Mouse (Mus musculus): ENCODE measurements around the gene Pole2.
"Not testable (repeated sequence)": the region's sequence is repeated elsewhere in the genome, so short reads cannot be mapped to it uniquely, and the experiment has no call there.

Gene Pole2

GRCm38 (mm10) chr12:69181800-69182199, 46.2 kb downstream of the Pole2 start:
- DNase-seq (ENCODE audit: extremely low read depth, low read depth, low spot score): no peak

DNA sequence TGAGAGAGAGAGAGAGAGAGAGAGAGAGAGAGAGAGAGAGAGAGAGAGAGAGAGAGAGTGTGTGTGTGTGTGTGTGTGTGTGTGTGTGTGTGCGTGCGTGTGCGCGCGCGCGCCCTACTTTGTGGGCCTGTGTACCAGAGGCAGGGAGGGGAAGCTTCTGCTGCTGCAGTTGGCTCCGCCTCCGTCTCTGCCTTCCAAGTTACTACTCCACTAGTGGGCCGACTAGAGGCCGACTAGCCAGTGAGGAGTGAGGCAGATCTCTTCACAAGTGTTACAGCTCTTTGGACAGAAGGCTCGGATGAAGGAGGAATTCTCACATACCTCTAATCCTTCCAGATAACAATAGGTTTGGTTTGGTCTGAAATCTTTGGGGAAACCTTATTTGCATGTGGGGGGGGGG, 48.6 kb downstream of the Pole2 start:
- DNase-seq (ENCODE audit: extremely low read depth, low read depth, low spot score): no peak

GRCm38 (mm10) chr12:69177526-69177925, 50.5 kb downstream of the Pole2 start:
- DNase-seq (ENCODE audit: extremely low read depth, low read depth, low spot score): no peak

- DNase-seq (ENCODE audit: extremely low read depth, low read depth, low spot score): no peak
These were observed 52.0 kb downstream of the Pole2 start for GRCm38 (mm10) chr12:69175975-69176374.

GRCm38 (mm10) chr12:69171307-69171706, 56.7 kb downstream of the Pole2 start:
- DNase-seq (ENCODE audit: extremely low read depth, low read depth, low spot score): no peak

DNA sequence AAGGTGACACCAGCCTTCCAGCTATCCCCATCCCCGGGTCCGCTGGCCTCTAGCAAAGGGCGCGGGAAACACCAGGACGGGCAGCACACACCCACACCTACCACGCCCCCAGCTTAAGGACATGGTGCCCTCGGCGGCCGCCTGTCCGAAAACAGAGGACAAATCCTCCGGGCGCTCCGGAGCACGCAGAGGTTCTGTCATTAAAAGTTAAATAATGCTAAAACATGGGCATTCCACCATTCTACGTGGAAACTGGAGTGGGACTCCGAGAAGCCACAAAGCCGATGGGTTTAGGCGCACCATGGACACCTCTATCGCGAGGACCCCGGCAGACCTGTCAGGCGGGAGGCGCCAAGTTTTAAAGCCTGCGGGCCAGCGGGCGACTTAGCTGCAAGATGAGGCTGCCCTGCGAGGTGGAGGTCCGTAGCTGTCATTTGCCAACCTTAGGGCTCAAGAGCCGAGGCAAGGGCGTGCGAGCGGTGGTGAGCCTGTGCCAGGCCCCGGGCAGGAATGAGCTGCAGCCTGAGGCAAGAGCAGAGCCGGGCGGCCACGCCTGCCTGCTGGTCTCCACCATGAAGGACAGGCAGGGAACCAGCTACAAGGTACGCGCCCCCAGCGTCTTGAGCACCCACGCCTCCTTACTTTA, 59.4 kb downstream of the Pole2 start, which contains the start of gene Lrr1:
Gene Lrr1, plus strand, starts transcription at position 354 of the 646 bp plus-strand sequence.
- DNase-seq (ENCODE audit: extremely low read depth, low read depth, low spot score): no peak

- no peak for DNase-seq (ENCODE audit: extremely low read depth, low read depth, low spot score)
These were observed 60.1 kb downstream of the Pole2 start for GRCm38 (mm10) chr12:69167656-69168460.

DNA sequence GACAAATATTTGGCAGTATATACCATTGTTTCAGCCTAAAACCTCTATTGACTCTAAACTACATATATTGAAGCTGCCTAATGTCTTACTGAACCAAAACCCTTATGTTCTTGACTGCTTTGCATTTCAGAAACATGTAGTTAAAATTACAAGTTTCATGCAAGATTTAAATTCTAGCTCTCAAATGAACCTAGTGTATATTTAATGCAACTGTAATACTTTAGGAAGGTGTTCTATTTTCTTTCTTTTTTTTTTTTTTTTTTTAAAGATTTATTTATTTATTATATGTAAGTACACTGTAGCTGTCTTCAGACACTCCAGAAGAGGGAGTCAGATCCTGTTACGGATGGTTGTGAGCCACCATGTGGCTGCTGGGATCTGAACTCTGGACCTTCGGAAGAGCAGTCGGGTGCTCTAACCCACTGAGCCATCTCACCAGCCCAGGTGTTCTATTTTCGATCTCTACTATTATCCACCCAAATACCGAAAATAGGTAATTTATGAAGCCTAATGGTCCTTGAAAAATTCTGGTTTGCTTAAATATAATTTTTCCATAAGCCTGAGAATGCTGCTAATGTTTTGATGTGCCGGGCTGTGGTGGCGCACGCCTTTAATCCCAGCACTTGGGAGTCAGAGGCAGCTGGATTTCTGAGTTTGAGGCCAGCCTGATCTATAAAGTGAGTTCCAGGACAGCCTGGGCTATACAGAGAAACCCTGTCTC, 61.0 kb downstream of the Pole2 start:
- DNase-seq (ENCODE audit: extremely low read depth, low read depth, low spot score): not testable (repeated sequence)

GRCm38 (mm10) chr12:69164904-69165303, 63.1 kb downstream of the Pole2 start:
- DNase-seq (ENCODE audit: extremely low read depth, low read depth, low spot score): no peak

DNA sequence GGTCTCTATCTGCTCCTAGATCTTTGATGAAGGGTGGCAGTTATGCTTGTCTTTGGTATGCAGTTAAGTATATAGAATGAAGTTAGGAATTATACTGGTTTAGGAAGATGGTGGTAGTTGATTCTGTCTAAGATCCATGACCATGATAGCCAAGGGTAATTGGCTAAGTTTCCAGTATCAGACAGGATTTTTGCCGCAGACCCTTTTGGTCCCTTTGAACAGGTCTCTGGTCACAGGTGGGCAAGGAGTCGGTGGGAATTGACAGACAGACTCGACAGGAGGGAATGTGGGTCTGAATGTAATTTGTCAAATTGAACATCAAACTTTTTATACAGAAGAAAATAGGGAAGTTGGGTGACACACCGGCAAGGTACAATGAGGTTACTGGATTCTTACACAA, 64.4 kb downstream of the Pole2 start:
- not testable (repeated sequence) for DNase-seq (ENCODE audit: extremely low read depth, low read depth, low spot score)

DNA sequence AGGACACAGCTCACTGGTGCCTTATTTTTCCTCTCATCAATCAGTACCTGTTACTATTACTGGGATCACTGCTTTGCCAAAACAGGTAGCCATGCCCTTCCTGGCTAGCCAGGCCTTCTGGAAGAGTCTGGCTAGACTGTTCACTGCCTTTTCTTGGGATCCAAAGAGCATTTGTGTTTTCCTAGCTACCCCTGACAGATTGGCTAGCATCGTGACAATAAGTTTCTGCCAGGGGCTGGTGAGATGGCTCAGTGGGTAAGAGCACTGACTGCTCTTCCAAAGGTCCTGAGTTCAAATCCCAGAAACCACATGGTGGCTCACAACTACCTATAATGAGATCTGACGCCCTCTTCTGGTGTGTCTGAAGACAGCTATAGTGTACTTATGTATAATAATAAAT, 67.3 kb downstream of the Pole2 start:
- not testable (repeated sequence) for DNase-seq (ENCODE audit: extremely low read depth, low read depth, low spot score)

DNA sequence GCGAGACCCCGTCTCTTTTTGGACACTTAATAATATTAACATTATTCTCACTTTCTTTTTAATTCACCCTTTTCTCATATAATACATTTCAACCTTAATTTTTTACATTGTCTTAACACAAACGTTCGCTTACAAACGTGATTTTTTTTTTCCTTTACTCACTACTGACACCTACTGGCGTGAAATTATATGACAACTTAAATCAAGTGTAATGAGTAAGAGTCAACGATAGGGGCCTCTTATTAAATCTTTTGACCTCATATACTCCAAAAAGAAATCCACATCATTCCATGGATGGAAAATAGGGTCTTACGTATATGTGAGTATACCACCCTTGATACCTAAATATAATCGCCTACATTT, 68.4 kb downstream of the Pole2 start:
- DNase-seq (ENCODE audit: extremely low read depth, low read depth, low spot score): no peak

- peak; percentile 87 for DNase-seq (ENCODE audit: extremely low read depth, low read depth, low spot score)
These were observed 69.0 kb downstream of the Pole2 start, which contains the start of gene Rps29 for GRCm38 (mm10) chr12:69158765-69159577. Gene Rps29, minus strand, starts transcription at chr12:69159186.

- DNase-seq (ENCODE audit: extremely low read depth, low read depth, low spot score): no peak
These were observed 69.6 kb downstream of the Pole2 start for GRCm38 (mm10) chr12:69158366-69158764.

DNA sequence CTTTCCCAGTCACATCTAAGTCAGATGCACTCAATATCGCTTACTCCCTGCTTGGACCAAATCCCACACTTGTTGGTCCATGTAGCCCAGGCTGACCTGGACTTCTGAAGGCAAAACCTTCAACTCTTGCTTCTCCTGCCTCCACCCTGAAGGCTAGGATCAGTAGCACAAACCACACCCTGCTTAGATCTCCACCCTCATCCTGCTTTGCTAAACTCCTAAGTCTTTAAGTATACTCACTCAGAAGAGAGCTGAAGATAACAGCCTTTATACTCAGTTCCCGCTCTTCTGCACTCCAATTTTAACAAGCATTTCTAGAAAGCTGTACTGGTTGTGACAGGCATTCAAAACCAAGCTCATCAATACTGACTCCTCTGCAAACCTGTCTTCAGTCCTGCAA, 70.9 kb downstream of the Pole2 start:
- DNase-seq (ENCODE audit: extremely low read depth, low read depth, low spot score): no peak

- no peak for DNase-seq (ENCODE audit: extremely low read depth, low read depth, low spot score)
These were observed 71.6 kb downstream of the Pole2 start for GRCm38 (mm10) chr12:69156436-69156835.

DNA sequence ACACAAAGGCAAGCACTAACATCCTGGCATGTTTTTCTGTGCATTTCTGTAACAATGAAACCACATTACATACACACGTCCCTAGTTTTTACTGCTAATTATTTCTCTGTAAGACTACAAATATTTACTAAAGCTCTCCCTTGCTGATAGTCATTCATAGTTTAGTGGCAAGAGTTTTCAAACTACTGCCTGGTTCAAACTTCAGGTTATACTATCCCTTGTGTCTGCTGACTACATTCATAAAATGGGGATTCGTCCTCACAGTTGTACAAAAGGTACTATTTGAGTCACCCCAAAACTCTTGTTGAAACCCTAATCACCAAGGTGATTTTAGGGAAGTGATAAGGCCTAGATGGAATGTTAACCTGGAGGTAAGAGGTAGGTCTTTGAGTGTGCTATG, 72.1 kb downstream of the Pole2 start:
- DNase-seq (ENCODE audit: extremely low read depth, low read depth, low spot score): no peak

Measured in fat pad, adult 2 months (tissue).